Mouse (Mus musculus) MEL (cell line): ENCODE results near the gene Omp.

Experiments used
- CHD1 ChIP-seq: IDR thresholded peaks from 2 replicates; pipeline ENCODE4 v1.6.1; 2012; ENCODE audit warnings: low read depth, mild to moderate bottlenecking, inconsistent platforms, low read length, improper control_type of control experiment
- CTCF ChIP-seq, 3 experiments: IDR thresholded peaks in 2 of 3; conservative IDR thresholded peaks in 1 of 3; 2 replicates each; pipeline ENCODE4 v1.5.1; 2011 to 2012; ENCODE audit warnings: low read length in 3 of 3, low read depth in 2 of 3, mild to moderate bottlenecking in 2 of 3, improper control_type of control experiment in 1 of 3, inconsistent platforms in 1 of 3, mixed read lengths in 1 of 3, moderate library complexity in 1 of 3; ENCODE audit not compliant: control insufficient read depth in 1 of 3, insufficient read depth in 1 of 3, poor library complexity in 1 of 3, severe bottlenecking in 1 of 3
- GABPA ChIP-seq: IDR thresholded peaks from 2 replicates; pipeline ENCODE4 v1.6.1; 2012; ENCODE audit warnings: low read depth, mild to moderate bottlenecking, inconsistent platforms, low read length, improper control_type of control experiment, moderate library complexity
- GATA1 ChIP-seq: IDR thresholded peaks from 2 replicates; pipeline ENCODE4 v1.6.1; 2011; ENCODE audit warnings: low read depth, low read length, improper control_type of control experiment
- HCFC1 ChIP-seq: IDR thresholded peaks from 2 replicates; pipeline ENCODE4 v1.6.1; 2012; ENCODE audit warnings: low read depth, mild to moderate bottlenecking, inconsistent platforms, low read length, improper control_type of control experiment, moderate library complexity
- KAT2A ChIP-seq: conservative IDR thresholded peaks from 2 replicates; pipeline ENCODE4 v1.6.1; 2012; ENCODE audit warnings: low read depth, low read length, improper control_type of control experiment, inconsistent platforms
- MEF2A ChIP-seq: IDR thresholded peaks from 2 replicates; pipeline ENCODE4 v1.6.1; 2014; ENCODE audit warnings: low read depth, mild to moderate bottlenecking, inconsistent platforms, low read length, improper control_type of control experiment; ENCODE audit not compliant: poor library complexity, insufficient replicate concordance, severe bottlenecking; ENCODE audit errors: extremely low read depth
- MXI1 ChIP-seq: IDR thresholded peaks from 2 replicates; pipeline ENCODE4 v1.6.1; 2011; ENCODE audit warnings: mild to moderate bottlenecking, low read depth, low read length, improper control_type of control experiment
- POLR2A ChIP-seq, 2 experiments: IDR thresholded peaks; 2 replicates each; pipeline ENCODE4 v1.6.1; 2011 to 2012; ENCODE audit warnings: low read length in 2 of 2, mild to moderate bottlenecking in 2 of 2, control low read depth in 1 of 2, improper control_type of control experiment in 1 of 2, low read depth in 1 of 2, moderate library complexity in 1 of 2; ENCODE audit not compliant: control insufficient read depth in 1 of 2, insufficient read depth in 1 of 2, poor library complexity in 1 of 2
- RCOR1 ChIP-seq: IDR thresholded peaks from 2 replicates; pipeline ENCODE4 v1.6.1; 2012; ENCODE audit warnings: low read depth, mild to moderate bottlenecking, inconsistent platforms, low read length, improper control_type of control experiment
- UBTF ChIP-seq: IDR thresholded peaks from 2 replicates; pipeline ENCODE4 v1.6.1; 2012; ENCODE audit warnings: low read depth, mild to moderate bottlenecking, inconsistent platforms, low read length, improper control_type of control experiment, moderate library complexity, borderline replicate concordance; ENCODE audit not compliant: insufficient read depth

GRCm38 (mm10) chr7:98121241-98121640 lies 24.1 kb downstream of the Omp start:
- no peak for TF ChIP-seq KAT2A
- no peak for TF ChIP-seq CHD1
- no peak for TF ChIP-seq GATA1
- TF ChIP-seq CTCF (IDR thresholded peaks at IDR 0.05 in 2 of 3, conservative IDR thresholded peaks at IDR 0.05 in 1 of 3; ENCODE audit: control insufficient read depth in 1 of 3, insufficient read depth in 1 of 3, low read depth in 2 of 3, low read length in 3 of 3, poor library complexity in 1 of 3, severe bottlenecking in 1 of 3) = no peak
- no peak for TF ChIP-seq MEF2A
- no peak for TF ChIP-seq HCFC1
- no peak for TF ChIP-seq POLR2A (IDR thresholded peaks at IDR 0.05; ENCODE audit: control insufficient read depth in 1 of 2, insufficient read depth in 1 of 2, low read depth in 1 of 2, low read length in 2 of 2, poor library complexity in 1 of 2)
- TF ChIP-seq MXI1 = no peak
- TF ChIP-seq GABPA = no peak
- TF ChIP-seq UBTF = no peak
- TF ChIP-seq RCOR1 = no peak
